Mouse (Mus musculus) G1E (cell line): ENCODE measurements around the gene Apbb2. TPM values are rescaled to one million over a fixed set of nuclear protein-coding genes. Genes with fewer than 3 reads are reported as not detected.

ENCODE experiments used
- ATAC-seq: 2 replicates; pipeline ENCODE4 v1.8.0; 2016; ENCODE audit warnings: mild to moderate bottlenecking; ENCODE audit not compliant: insufficient number of reproducible peaks, poor library complexity, low FRiP score, severe bottlenecking; ENCODE audit errors: extremely low read depth
- DNase-seq: peaks from one replicate; pipeline ENCODE4 v3.0.0; 2012; ENCODE audit warnings: low spot score
- H3K27me3 ChIP-seq: 2 replicates; pipeline ENCODE4 v1.6.1; 2012; ENCODE audit warnings: mild to moderate bottlenecking, low read length, inconsistent platforms; ENCODE audit not compliant: insufficient read depth
- H3K36me3 ChIP-seq: replicated peaks from 2 replicates; pipeline ENCODE3; 2012; ENCODE audit warnings: mild to moderate bottlenecking, inconsistent platforms
- H3K4me1 ChIP-seq: 2 replicates; pipeline ENCODE4 v1.6.1; 2012; ENCODE audit warnings: low read depth, low read length, inconsistent platforms, mixed read lengths; ENCODE audit not compliant: insufficient read depth
- H3K4me3 ChIP-seq: 2 replicates; pipeline ENCODE4 v1.5.1; 2012; ENCODE audit warnings: low read depth, mild to moderate bottlenecking, inconsistent platforms, low read length, moderate library complexity, mixed read lengths
- H3K9me3 ChIP-seq: replicated peaks from 2 replicates; pipeline ENCODE4 v1.6.1; 2012; ENCODE audit warnings: inconsistent platforms
- CTCF ChIP-seq: IDR thresholded peaks from 2 replicates; pipeline ENCODE4 v1.5.1; 2012; ENCODE audit warnings: low read depth, low read length, inconsistent platforms, mixed read lengths
- GATA1 ChIP-seq: IDR thresholded peaks from 2 replicates; pipeline ENCODE4 v1.6.1; 2012; ENCODE audit warnings: borderline replicate concordance, low read length, inconsistent platforms, mixed read lengths
- GATA2 ChIP-seq: IDR thresholded peaks from 2 replicates; pipeline ENCODE4 v1.6.1; 2012; ENCODE audit warnings: low read depth, low read length, inconsistent platforms, borderline replicate concordance
- POLR2AphosphoS5 ChIP-seq: IDR thresholded peaks from 2 replicates; pipeline ENCODE4 v1.6.1; 2012; ENCODE audit warnings: low read depth, low read length, inconsistent platforms; ENCODE audit not compliant: insufficient replicate concordance
- TAL1 ChIP-seq: conservative IDR thresholded peaks from 2 replicates; pipeline ENCODE4 v1.6.1; 2012; ENCODE audit warnings: low read depth, low read length, inconsistent platforms, mixed read lengths
- polyA plus RNA-seq: library from polyadenylated mRNA; stranded (reverse); fragments of >175 nt; gene quantifications from 2 replicates; pipeline ENCODE4 v1.2.3, GENCODE M21; 2012
- total RNA-seq, 2 experiments: library from RNA; stranded (forward) in 1 of 2; stranded (reverse) in 1 of 2; fragments of 200-1000 nt in 1 of 2; fragments of >200 nt in 1 of 2; fragmentation: Nextera tagmentation in 1 of 2; gene quantifications; 2 replicates each; pipeline ENCODE4 v1.2.3; 2014 to 2017

Apbb2 gene
- total and polyA plus RNA-seq, 3 experiments = 0.16 TPM; not detected in 2

- no peaks in the 10 kb centered on the region for H3K27me3 ChIP-seq
- no peak overlapping the region for H3K4me3 ChIP-seq
- ATAC-seq (no peak), DNase-seq (no peak)
- TF ChIP-seq GATA1 = no peak
- TF ChIP-seq TAL1 = no peak
- TF ChIP-seq GATA2 = no peak
- TF ChIP-seq POLR2AphosphoS5 = no peak
- no peak for TF ChIP-seq CTCF
- H3K9me3 ChIP-seq = peaks cover 45% of the 10 kb centered on the region
- H3K36me3 ChIP-seq = no peaks in the 10 kb centered on the region
- H3K4me1 ChIP-seq = no peaks in the 10 kb centered on the region
These were observed 43.4 kb downstream of the Apbb2 start for GRCm38 (mm10) chr5:66575148-66575547.

- H3K27me3 ChIP-seq = no peaks in the 10 kb centered on the region
- peaks cover 57% of the 10 kb centered on the region for H3K9me3 ChIP-seq
- H3K36me3 ChIP-seq = no peaks in the 10 kb centered on the region
- H3K4me3 ChIP-seq = no peak overlapping the region
- ATAC-seq (no peak), DNase-seq (no peak)
- TF ChIP-seq GATA1 (no peak), POLR2AphosphoS5 (no peak), TAL1 (no peak), CTCF (no peak), GATA2 (no peak)
- H3K4me1 ChIP-seq = no peaks in the 10 kb centered on the region
These were observed 45.3 kb downstream of the Apbb2 start for GRCm38 (mm10) chr5:66573266-66573665.

GRCm38 (mm10) chr5:66572086-66572855 lies 46.3 kb downstream of the Apbb2 start:
- no peaks in the 10 kb centered on the region for H3K27me3 ChIP-seq
- H3K9me3 ChIP-seq = peaks cover 63% of the 10 kb centered on the region
- H3K36me3 ChIP-seq = no peaks in the 10 kb centered on the region
- H3K4me3 ChIP-seq = no peak overlapping the region
- TF ChIP-seq GATA2 (no peak), GATA1 (no peak), TAL1 (no peak), CTCF (no peak), POLR2AphosphoS5 (no peak)
- DNase-seq = no peak
- ATAC-seq = no peak
- no peaks in the 10 kb centered on the region for H3K4me1 ChIP-seq

- no peaks in the 10 kb centered on the region for H3K36me3 ChIP-seq
- DNase-seq = no peak
- no peaks in the 10 kb centered on the region for H3K27me3 ChIP-seq
- H3K9me3 ChIP-seq = peaks cover 65% of the 10 kb centered on the region
- ATAC-seq = no peak
- no peak overlapping the region for H3K4me3 ChIP-seq
- no peaks in the 10 kb centered on the region for H3K4me1 ChIP-seq
- no peak for TF ChIP-seq GATA2
- TF ChIP-seq POLR2AphosphoS5 = no peak
These were observed 47.9 kb downstream of the Apbb2 start for GRCm38 (mm10) chr5:66570709-66571108.

GRCm38 (mm10) chr5:66569141-66569801 lies 49.3 kb downstream of the Apbb2 start:
- H3K4me3 ChIP-seq = no peak overlapping the region
- no peak for DNase-seq
- H3K36me3 ChIP-seq = no peaks in the 10 kb centered on the region
- H3K4me1 ChIP-seq = no peaks in the 10 kb centered on the region
- no peak for ATAC-seq
- TF ChIP-seq CTCF (no peak), GATA2 (no peak), GATA1 (no peak), POLR2AphosphoS5 (no peak)
- H3K9me3 ChIP-seq = peaks cover 71% of the 10 kb centered on the region
- no peaks in the 10 kb centered on the region for H3K27me3 ChIP-seq

DNA sequence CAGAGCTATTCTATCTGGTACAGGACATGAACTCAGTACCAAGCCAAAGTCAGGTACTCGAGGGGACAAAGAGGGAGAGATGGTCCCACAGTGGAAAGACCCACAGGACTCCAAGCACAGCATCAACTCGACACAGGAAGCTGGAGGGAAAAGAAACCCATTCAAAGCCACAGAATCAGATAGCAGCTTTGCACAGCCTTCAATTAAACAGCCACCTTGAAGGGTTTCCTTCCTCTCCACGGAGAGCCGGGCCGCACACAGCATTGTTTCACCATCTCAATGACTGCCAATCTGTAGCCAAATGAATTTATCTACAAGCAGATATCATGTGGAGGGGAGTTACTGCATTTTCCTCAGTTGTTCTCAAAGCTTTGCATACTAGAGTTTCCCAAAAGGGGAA lies 50.6 kb downstream of the Apbb2 start:
- H3K4me1 ChIP-seq = no peaks in the 10 kb centered on the region
- H3K36me3 ChIP-seq = no peaks in the 10 kb centered on the region
- H3K4me3 ChIP-seq = no peak overlapping the region
- TF ChIP-seq GATA2 (no peak), POLR2AphosphoS5 (no peak)
- H3K9me3 ChIP-seq = peaks cover 65% of the 10 kb centered on the region
- H3K27me3 ChIP-seq = no peaks in the 10 kb centered on the region
- DNase-seq = no peak
- no peak for ATAC-seq

GRCm38 (mm10) chr5:66567424-66567823 lies 51.2 kb downstream of the Apbb2 start:
- DNase-seq (no peak), ATAC-seq (no peak)
- Histone ChIP-seq H3K9me3 (peaks cover 68% of the 10 kb centered on the region), H3K36me3 (no peaks in the 10 kb centered on the region), H3K4me3 (no peak overlapping the region), H3K27me3 (no peaks in the 10 kb centered on the region), H3K4me1 (no peaks in the 10 kb centered on the region)
- TF ChIP-seq GATA1 (no peak), TAL1 (no peak), CTCF (no peak), POLR2AphosphoS5 (no peak), GATA2 (no peak)
